Comparison of ENCODE assay signal across 8 mouse cellular contexts in the genomic region with DNA sequence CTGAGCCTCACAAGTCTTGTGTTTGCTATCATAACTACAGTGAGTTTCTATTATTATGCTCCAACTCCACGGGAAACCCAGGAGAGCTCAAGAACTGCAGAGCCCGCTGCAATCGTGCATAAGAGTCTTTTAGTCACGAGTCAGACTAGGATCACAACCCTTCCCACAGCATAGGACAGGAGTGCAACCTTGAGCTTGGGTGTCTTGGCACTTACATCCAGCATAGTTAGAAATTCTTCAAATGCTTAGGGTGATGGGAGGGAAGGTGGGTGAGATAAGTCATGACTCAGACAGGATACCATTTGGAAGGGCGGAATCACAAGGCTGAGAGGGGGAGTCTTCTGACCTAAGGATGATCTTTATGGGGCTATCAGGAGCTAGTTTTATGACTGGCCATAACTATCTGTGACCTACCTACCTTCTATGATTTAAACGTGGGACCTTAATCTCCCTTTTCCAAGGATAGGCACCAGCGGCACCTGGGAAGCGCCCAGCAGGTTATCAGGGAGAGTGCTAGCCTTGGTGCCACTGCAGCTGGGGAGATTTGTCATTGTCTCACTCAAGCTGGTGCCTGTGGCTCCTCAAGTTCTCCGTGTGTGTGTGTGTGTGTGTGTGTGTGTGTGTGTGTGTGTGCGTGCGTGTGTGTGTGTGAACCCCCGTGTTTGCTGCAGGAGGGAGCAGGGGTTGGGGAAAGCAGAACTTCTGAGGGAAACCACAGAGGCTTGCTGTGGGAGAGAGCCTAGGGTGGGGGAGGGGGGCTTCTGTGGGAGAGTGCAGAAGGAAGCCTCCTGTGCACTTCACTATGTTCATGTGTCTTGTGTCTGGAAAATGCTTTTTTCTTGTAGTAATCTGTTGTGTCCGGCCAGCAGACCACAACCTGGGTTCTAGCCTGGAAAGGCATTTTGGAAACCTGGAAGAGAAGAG. TPM values are rescaled to one million over a fixed set of nuclear protein-coding genes. Genes with fewer than 3 reads are reported as not detected.
A peak's percentile ranks its signal among the peaks of the same experiment; 100 is the strongest.
DNase-seq lines count a peak whose midpoint lies in the region; ATAC-seq and TF ChIP-seq lines count a peak whose summit lies in the region.

No protein-coding gene starts in this region.

- H3K4me3 ChIP-seq in kidney, postnatal 0 days (replicated peaks; ENCODE audit: low read depth, low read length), result no peak overlapping the region
- H3K4me3 ChIP-seq in forebrain, postnatal 0 days (ENCODE audit: low read depth, low read length), result no peak overlapping the region
- no peak overlapping the region for H3K4me3 ChIP-seq in midbrain, embryonic 14.5 days (replicated peaks; ENCODE audit: low read depth, low read length)

- H3K9ac ChIP-seq in kidney, postnatal 0 days (ENCODE audit: low read depth, low read length), result no peak overlapping the region
- no peak overlapping the region for H3K9ac ChIP-seq in forebrain, postnatal 0 days
- no peak overlapping the region for H3K9ac ChIP-seq in midbrain, embryonic 14.5 days (replicated peaks; ENCODE audit: low read length)

- H3K4me1 ChIP-seq in kidney, postnatal 0 days (replicated peaks; ENCODE audit: insufficient read depth, low read length), result no peaks in the 10 kb centered on the region
- no peaks in the 10 kb centered on the region for H3K4me1 ChIP-seq in forebrain, postnatal 0 days (ENCODE audit: insufficient read depth)
- no peaks in the 10 kb centered on the region for H3K4me1 ChIP-seq in midbrain, embryonic 14.5 days (ENCODE audit: control insufficient read depth, insufficient read depth, low read length)

- H3K27ac ChIP-seq in kidney, postnatal 0 days, result no peak overlapping the region
- no peak overlapping the region for H3K27ac ChIP-seq in forebrain, postnatal 0 days (ENCODE audit: low read depth, low read length)
- H3K27ac ChIP-seq in midbrain, embryonic 14.5 days (replicated peaks; ENCODE audit: low read depth, low read length), result no peak overlapping the region

- H3K36me3 ChIP-seq in kidney, postnatal 0 days (ENCODE audit: insufficient read depth, low read length), result no peaks in the 10 kb centered on the region
- H3K36me3 ChIP-seq in forebrain, postnatal 0 days (ENCODE audit: insufficient read depth), result no peaks in the 10 kb centered on the region
- H3K36me3 ChIP-seq in midbrain, embryonic 14.5 days (ENCODE audit: control insufficient read depth, insufficient read depth, low read length), result no peaks in the 10 kb centered on the region

- no peaks in the 10 kb centered on the region for H3K27me3 ChIP-seq in kidney, postnatal 0 days (ENCODE audit: insufficient read depth, low read length)
- H3K27me3 ChIP-seq in forebrain, postnatal 0 days (ENCODE audit: insufficient read depth, low read length), result no peaks in the 10 kb centered on the region
- H3K27me3 ChIP-seq in midbrain, embryonic 14.5 days (ENCODE audit: control insufficient read depth, insufficient read depth, low read length), result no peaks in the 10 kb centered on the region

- no peak for TF ChIP-seq CTCF in kidney, postnatal 0 days (IDR thresholded peaks at IDR 0.05; ENCODE audit: low read depth)
- TF ChIP-seq CTCF in forebrain, postnatal 0 days (IDR thresholded peaks at IDR 0.05; ENCODE audit: low read depth), result no peak

- 23% methylated on average over 13 of the region's 13 CpGs for WGBS in kidney, postnatal 0 days
- whole genome bisulfite sequencing in forebrain, postnatal 0 days, result 36% methylated on average over 13 of the region's 13 CpGs
- WGBS in midbrain, embryonic 14.5 days, result 38% methylated on average over 13 of the region's 13 CpGs

- peak overlapping the region; percentile 47 for H3K4me2 ChIP-seq in kidney, postnatal 0 days (ENCODE audit: low read length)
- H3K4me2 ChIP-seq in forebrain, postnatal 0 days (ENCODE audit: low read depth), result peak overlapping the region; percentile 30
- H3K4me2 ChIP-seq in midbrain, embryonic 14.5 days (ENCODE audit: low read length), result peak overlapping the region; percentile 24; the same call in 1 of the 2 replicates

- no peak for DNase-seq in kidney, postnatal 0 days (ENCODE audit: low spot score)
- DNase-seq in kidney, adult 8-10 months, result no peak
- DNase-seq in Muller cell, postnatal 12 days (ENCODE audit: inconsistent ontology term), result peak; percentile 7
- no peak for DNase-seq in forebrain, postnatal 0 days
- DNase-seq in midbrain, embryonic 14.5 days, result peak; percentile 17
- DNase-seq in urinary bladder, adult 2 months (ENCODE audit: low spot score), result no peak
- no peak for DNase-seq in B cell, adult 2 months
- no peak for DNase-seq in layer of hippocampus, postnatal 25 days (ENCODE audit: extremely low spot score in 1 of 2, low spot score in 1 of 2)

- no peaks in the 10 kb centered on the region for H3K9me3 ChIP-seq in kidney, postnatal 0 days (replicated peaks; ENCODE audit: low read length)
- H3K9me3 ChIP-seq in forebrain, postnatal 0 days (ENCODE audit: low read length), result no peaks in the 10 kb centered on the region
- H3K9me3 ChIP-seq in midbrain, embryonic 14.5 days (ENCODE audit: control insufficient read depth, low read length), result no peaks in the 10 kb centered on the region

- ATAC-seq in kidney, postnatal 0 days (replicated peaks; ENCODE audit: low FRiP score, low read depth), result 0 out of 2 replicates have a peak, but pooled peaks have one; percentile 57
- ATAC-seq in forebrain, postnatal 0 days, result peak; percentile 61
- no peak for ATAC-seq in midbrain, embryonic 14.5 days (ENCODE audit: low FRiP score, low TSS enrichment)

RNA-seq across cellular contexts. Expression of a gene that starts 42.1 kb away (rescaled TPM):
- 2.4 and 2.5 TPM in 2 replicates for polyA plus RNA-seq in kidney, postnatal 0 days (2015; fragmentation: Nextera tagmentation; extraction: Ambion mirVana)
- total RNA-seq in forebrain, postnatal 0 days (2014; rRNA removed), result 3.9 and 4.6 TPM in 2 replicates
- polyA plus RNA-seq in forebrain, postnatal 0 days (2015; fragmentation: Nextera tagmentation; extraction: Ambion mirVana), result 1.5 and 2.9 TPM in 2 replicates
- polyA plus RNA-seq in midbrain, embryonic 14.5 days (2014; fragmentation: Nextera tagmentation; extraction: Ambion mirVana), result 3.5 and 4.7 TPM in 2 replicates
- 2.9 TPM in 2 replicates for polyA plus RNA-seq in urinary bladder, adult 2 months (2012; rRNA removed)
- total RNA-seq in layer of hippocampus, postnatal 25 days (2021), result 1 to 10 TPM; 3.0 TPM

Comparison
In these comparisons a context has a peak if more than half of its experiments do, and no peak if none do; other contexts are left out.
1. DNase-seq: peak in Muller cell, postnatal 12 days (single experiment) and midbrain, embryonic 14.5 days (single experiment); none in kidney, postnatal 0 days (single experiment), kidney, adult 8-10 months (0 of 2), forebrain, postnatal 0 days (single experiment), urinary bladder, adult 2 months (single experiment), B cell, adult 2 months (0 of 2) and layer of hippocampus, postnatal 25 days (0 of 2).
2. Peak in every context shown above with its lines, with median percentiles within 50 percentile points of each other: H3K4me2 ChIP-seq.